Mouse (Mus musculus) ES-E14 (cell line): ENCODE data around the gene Sept6.

Experiments used
- CHD2 ChIP-seq: IDR thresholded peaks from 2 replicates; pipeline ENCODE4 v1.6.1; 2014; ENCODE audit warnings: mild to moderate bottlenecking, low read depth, low read length, inconsistent platforms
- HCFC1 ChIP-seq: IDR thresholded peaks from 2 replicates; pipeline ENCODE4 v1.6.1; 2012; ENCODE audit warnings: low read length, inconsistent platforms, borderline replicate concordance; ENCODE audit not compliant: insufficient read depth
- ZC3H11A ChIP-seq: IDR thresholded peaks from 2 replicates; pipeline ENCODE4 v1.6.1; 2012; ENCODE audit warnings: low read depth, mild to moderate bottlenecking, inconsistent platforms, low read length, borderline replicate concordance
- ZNF384 ChIP-seq: IDR thresholded peaks from 2 replicates; pipeline ENCODE4 v1.6.1; 2012; ENCODE audit warnings: low read depth, low read length, inconsistent platforms

GRCm38 (mm10) chrX:36917749-36918148, 73.8 kb downstream of the Sept6 start:
- TF ChIP-seq ZC3H11A: no peak
- TF ChIP-seq HCFC1: no peak
- TF ChIP-seq ZNF384: no peak
- TF ChIP-seq CHD2: no peak
